Mouse (Mus musculus) frontal cortex, postnatal 25 days (tissue): ENCODE measurements around the gene Htra2.

Source experiments
- DNase-seq, 2 experiments: peaks; one replicate each; pipeline ENCODE4 v3.0.0; 2022; ENCODE audit warnings: low spot score in 2 of 2

Gene Htra2

DNA sequence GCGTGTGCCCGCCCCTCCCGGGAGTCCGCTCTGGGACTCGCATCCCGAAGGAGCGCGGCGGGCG is 15.0 kb upstream of the Htra2 start, which contains the start of gene Tlx2:
TSS of gene Tlx2 (minus strand) at position 47 of the 64 bp plus-strand sequence.
- DNase-seq: no peak

- DNase-seq: no peak
These were observed 14.6 kb upstream of the Htra2 start for GRCm38 (mm10) chr6:83069488-83070246.

GRCm38 (mm10) chr6:83068706-83069487 is 13.8 kb upstream of the Htra2 start:
- DNase-seq: no peak

GRCm38 (mm10) chr6:83068221-83068620 is 13.1 kb upstream of the Htra2 start:
- no peak for DNase-seq

DNA sequence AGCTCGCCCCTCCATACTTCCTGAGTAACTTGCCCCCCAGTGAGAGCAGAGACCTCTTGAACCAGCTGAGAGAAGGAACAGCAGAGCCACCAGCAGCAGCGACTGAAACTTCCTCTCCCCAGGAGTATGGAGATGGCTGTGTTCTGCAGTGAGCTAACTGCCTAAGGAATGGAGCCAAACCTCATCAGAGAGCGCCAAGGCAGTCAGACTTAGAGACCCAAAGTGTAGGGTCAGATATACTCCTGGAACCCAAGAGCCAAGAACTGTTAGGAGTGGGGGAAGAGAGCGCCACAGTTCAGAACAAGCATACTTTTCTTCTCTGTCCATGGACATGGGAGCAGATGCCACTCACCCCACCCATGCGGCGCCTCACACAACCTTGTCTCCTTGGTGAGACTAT is 11.4 kb upstream of the Htra2 start:
- DNase-seq: no peak

DNA sequence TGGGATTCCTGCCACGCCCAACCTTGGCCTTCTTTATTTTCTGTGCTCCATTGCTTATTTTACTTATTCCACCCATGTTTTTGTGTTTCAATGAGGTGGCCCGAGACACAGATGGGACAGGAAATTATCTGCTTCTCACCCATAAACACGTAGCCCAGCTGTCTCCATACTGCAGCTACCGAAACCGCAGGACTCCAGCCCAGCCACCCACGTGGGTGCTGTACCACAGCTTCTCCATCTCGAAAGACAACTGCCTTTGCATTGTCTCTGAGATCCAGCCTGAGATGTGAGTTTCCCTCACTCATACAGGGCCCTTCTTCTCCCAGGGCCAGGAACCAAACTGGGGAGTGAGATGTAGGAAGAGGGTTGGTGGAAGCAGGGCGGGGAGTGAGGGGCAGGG is 10.9 kb upstream of the Htra2 start:
- DNase-seq: no peak

DNA sequence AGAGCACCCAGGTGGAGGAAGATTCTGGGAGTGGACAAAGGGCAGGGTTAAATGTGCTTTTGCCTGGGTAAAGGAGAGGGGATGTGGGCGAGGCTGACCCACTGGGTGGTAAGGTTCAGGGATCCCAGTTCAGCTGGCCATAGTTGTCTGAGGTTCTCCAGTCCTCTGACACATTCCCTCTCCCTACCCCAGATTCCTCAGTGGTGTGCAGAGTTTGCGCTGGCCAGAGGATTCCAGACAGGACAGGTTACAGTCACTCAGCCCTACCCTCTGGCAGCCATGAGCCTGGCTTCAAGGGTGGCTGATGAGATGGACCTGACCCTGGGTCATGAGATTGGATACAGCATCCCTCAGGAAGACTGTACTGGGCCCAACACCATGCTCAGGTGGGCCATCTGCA is 3.7 kb upstream of the Htra2 start:
- no peak for DNase-seq

- DNase-seq: no peak
These were observed 2.7 kb upstream of the Htra2 start, which contains the start of gene Dqx1 for GRCm38 (mm10) chr6:83057790-83058189. Dqx1 (plus strand) TSS chr6:83057844.

- DNase-seq: peak; percentile 94 to 97
These were observed 810 bp downstream of the Htra2 start, which contains the start of gene Aup1 for GRCm38 (mm10) chr6:83054074-83054851. Aup1 (plus strand) TSS chr6:83054521.

DNA sequence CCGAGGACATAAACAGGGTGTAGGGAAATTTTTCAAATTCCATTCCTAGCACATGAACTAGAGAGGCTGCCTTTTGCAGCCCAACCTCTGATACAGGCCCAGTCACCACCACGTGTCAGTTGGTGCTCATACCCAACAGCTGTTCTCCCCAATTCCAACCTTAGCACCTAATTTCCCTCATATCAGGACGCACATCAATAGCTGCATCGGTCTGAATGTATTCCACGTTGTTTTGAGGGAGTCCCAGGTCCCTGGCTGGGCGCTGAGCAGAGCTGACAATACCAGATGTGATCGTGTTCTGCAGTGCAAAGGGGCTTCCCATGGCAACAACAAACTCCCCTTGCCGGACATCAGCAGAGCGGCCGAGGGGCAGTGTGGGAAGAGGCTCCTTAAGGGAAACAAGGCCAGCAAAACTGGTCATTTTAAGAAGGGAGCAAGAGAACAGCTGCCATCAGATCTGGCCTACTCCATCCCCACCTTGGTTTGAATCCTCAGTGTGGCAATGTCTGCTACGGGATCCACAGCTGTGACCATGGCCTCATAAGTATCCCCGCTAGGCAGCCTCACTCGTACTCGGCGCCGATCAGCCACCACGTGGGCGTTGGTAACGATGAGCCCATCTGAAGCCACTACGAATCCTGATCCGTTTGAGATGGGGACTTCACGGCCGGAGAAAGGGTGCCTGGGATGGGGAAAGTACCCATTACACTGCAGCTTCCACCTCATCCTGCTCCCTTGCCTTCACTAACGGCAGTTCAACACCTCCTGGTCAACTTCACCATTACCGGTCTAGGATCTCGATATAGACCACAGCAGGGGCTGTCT is 1.7 kb downstream of the Htra2 start:
- peak in 1 of 2 experiments; percentile 16 for DNase-seq

DNA sequence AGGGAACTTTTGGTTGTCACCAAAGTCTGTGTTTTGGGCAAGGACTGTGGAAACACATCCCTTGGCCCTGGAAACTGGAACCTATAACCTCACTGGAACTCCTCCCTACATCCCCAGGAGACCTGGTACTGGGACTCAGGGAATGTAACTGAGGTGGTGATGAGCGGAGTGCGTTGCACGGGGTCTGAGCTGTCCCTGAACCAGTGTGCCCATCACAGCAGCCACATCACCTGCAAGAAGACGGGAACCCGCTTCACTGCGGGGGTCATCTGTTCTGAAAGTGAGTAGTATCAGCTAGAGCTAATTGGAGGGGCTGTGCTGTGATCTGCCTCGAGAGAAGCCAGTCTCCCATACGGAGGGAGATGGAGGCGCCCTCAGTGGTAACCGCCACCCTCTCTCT is 5.7 kb downstream of the Htra2 start:
- no peak for DNase-seq

GRCm38 (mm10) chr6:83044742-83045141 is 10.3 kb downstream of the Htra2 start:
- DNase-seq: no peak

- no peak for DNase-seq
These were observed 11.1 kb downstream of the Htra2 start for GRCm38 (mm10) chr6:83043993-83044392.

GRCm38 (mm10) chr6:83043561-83043960 is 11.5 kb downstream of the Htra2 start:
- no peak for DNase-seq

DNA sequence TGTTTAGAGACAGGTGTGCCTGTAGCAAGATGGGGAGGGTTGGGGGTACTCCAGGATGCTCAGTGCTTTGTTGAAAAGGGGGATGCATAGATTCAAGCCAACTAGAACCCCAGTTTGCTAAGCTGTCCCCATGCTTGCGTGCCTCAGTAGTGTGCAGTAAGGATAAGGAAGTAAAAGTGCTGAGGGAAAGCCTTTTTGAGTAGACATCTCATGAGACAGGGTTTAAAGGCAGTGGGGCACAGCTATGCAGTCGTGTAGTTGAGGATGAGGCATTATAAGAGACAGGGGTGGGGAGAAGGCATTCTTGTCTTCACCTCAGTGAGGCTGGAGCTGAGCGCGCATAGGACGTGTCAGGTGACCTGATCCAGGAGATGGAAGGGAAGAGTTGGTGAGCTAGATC is 14.5 kb downstream of the Htra2 start:
- DNase-seq: no peak

DNA sequence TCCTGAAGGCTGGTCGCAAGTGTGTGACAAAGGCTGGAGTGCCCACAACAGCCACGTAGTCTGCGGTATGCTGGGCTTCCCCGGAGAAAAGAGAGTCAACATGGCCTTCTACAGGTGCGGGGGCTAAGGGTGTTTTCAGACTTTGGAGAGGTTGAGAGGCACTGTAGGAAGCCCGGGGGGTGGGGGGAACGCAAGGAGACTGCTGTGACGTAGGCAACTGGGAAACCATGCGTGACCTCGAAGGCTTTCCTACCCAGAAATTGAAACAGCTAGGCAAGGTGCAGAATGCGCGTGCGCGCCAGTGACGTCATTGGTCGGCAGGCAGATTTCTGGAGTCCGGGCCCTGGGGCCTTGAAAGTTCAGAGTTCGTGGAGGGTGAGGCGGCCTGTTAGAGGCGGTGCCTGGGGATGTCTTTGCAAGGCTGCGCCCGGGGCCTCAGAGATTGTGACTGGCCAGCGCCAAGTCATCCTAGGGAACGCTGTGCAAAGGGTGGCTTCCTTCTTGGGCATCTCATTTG is 16.5 kb downstream of the Htra2 start:
- DNase-seq: peak; percentile 82 to 87

DNA sequence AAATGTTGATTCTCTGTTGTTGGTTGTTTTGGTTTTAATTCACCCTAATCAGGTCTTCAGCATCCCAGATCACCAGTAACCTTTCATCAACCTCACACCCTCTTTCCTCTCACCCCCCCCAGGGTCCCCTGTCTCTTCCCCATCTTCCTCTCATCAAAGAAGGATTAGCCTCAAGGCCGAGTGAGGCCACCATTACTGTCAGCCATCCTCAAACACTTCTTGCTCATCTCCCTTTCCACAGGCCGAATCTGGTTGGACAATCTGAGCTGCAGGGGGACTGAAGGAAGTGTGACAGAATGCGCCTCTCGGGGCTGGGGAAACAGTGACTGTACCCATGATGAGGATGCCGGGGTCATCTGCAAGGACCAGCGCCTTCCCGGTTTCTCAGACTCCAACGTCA is 17.9 kb downstream of the Htra2 start:
- no peak for DNase-seq

GRCm38 (mm10) chr6:83034463-83035055 is 20.5 kb downstream of the Htra2 start:
- DNase-seq: no peak

DNA sequence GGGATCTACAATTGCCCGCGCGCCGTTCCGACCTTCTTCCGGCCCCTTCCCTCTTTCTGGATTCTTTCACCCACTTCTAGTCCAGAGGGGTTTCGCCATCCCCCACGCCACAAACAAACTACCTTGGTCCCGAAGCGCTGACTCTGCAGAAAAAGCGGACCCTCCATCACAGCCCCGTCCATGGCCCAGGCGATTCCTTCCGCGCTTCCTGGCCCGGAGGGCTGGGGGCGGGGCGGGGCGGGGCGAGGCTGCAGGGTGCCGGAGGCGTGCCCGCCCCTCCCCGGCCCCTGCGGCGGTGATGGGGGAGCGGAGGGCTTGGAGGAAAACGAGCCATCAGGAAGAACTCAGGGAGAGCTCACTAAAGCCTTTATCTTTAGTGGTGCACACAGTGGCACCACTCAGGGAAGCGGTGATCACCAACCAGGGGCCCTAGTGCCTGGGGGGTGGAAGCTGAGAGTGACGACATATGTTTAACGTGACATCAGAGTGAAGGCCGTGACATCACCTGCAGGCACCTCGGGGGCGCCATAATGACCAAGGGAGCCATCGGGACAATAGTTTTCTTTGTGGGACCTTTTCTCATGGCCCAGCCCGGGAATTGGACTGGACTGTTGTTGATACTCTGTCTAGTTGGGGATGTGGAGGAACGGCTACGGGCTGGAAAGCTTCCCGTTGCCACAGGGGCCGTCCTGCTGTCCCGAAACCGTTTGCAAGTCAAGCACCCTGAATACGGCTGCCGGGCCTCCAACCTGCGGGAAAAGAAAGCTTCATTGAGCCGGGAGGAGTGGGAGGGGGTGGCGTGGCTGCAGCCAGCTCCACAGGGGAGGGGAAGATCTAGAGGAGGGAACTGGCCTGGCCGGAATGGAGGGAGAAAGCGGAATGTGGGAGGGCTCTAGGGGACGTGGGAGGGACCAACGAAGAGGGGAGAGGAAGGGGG is 21.6 kb downstream of the Htra2 start, which contains the start of the genes Dok1 and Loxl3:
TSS of gene Dok1 (minus strand) at position 223 of the 937 bp plus-strand sequence.
TSS of gene Loxl3 (plus strand) at position 925 of the 937 bp plus-strand sequence.
- no peak for DNase-seq

- DNase-seq: no peak
These were observed 22.3 kb downstream of the Htra2 start for GRCm38 (mm10) chr6:83032769-83033191.
